Mouse (Mus musculus) layer of hippocampus, adult 9-10 months (tissue): ENCODE data around the gene Phka1.

Experiments used
- DNase-seq: peaks from one replicate; pipeline ENCODE4 v3.0.0; 2022; ENCODE audit warnings: low spot score

Gene Phka1

GRCm38 (mm10) chrX:102475555-102475954 lies 168.5 kb downstream of the Phka1 start:
- DNase-seq = peak; percentile 5
